Comparison of ENCODE assay signal across 30 mouse cellular contexts in the genomic region with DNA sequence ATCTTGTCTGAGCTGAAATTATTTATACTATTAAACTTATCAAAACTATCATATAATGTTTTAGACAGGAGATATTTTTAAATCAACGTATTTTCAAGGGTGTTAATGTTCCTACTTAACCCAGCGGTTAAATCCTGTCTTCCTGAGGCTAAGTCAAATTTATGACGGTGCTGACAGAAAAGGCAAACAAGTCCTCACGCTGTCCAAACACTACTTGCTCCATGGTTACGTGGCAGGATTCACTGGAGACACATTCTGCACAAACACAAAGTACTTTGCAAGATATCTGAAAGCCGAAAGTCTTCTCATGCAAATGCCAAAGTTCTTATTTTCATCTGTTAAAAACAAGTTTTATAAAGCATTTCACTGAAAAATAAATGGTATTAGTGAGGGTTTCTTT. TPM values are rescaled to one million over a fixed set of nuclear protein-coding genes. Genes with fewer than 3 reads are reported as not detected.
DNase-seq lines count a peak whose midpoint lies in the region; ATAC-seq and TF ChIP-seq lines count a peak whose summit lies in the region.
"Had no signal": no experiment of that assay in that cellular context is flagged by ENCODE, and none has a peak within 500 bp of the region (broad histone marks: within the 10 kb centered on the region; RNA-seq: fewer than 3 reads in every experiment).

No protein-coding gene starts in this region.

- H3K4me2 ChIP-seq in kidney, postnatal 0 days (ENCODE audit: low read length) = no peak overlapping the region
- H3K4me2 ChIP-seq: embryonic facial prominence, embryonic 12.5 days; heart, embryonic 11.5 days; hindbrain, embryonic 12.5 days; limb, embryonic 13.5 days; liver, embryonic 11.5 days; midbrain, embryonic 13.5 days had no signal

- no peak overlapping the region for H3K4me3 ChIP-seq in kidney, postnatal 0 days (replicated peaks; ENCODE audit: low read depth, low read length)
- H3K4me3 ChIP-seq: embryonic facial prominence, embryonic 12.5 days; hindbrain, embryonic 12.5 days; limb, embryonic 13.5 days; megakaryocyte, embryonic 14.5 days; midbrain, embryonic 13.5 days had no signal

- no peaks in the 10 kb centered on the region for H3K36me3 ChIP-seq in kidney, postnatal 0 days (ENCODE audit: insufficient read depth, low read length)
- H3K36me3 ChIP-seq: embryonic facial prominence, embryonic 12.5 days; hindbrain, embryonic 12.5 days; limb, embryonic 13.5 days; midbrain, embryonic 13.5 days had no signal

- H3K27me3 ChIP-seq in kidney, postnatal 0 days (ENCODE audit: insufficient read depth, low read length) = no peaks in the 10 kb centered on the region
- H3K27me3 ChIP-seq: hindbrain, embryonic 12.5 days; megakaryocyte, embryonic 14.5 days; midbrain, embryonic 13.5 days had no signal

- DNase-seq in gastrocnemius, adult 18-20 months (ENCODE audit: low spot score) = peak; percentile 13
- no peak for DNase-seq in gastrocnemius, postnatal 36 days
- DNase-seq in kidney, postnatal 0 days (ENCODE audit: low spot score) = peak; percentile 81
- DNase-seq in kidney, adult 9 months = no peak
- peak; percentile 17 for DNase-seq in urinary bladder, postnatal 14 days (ENCODE audit: low spot score)
- no peak for DNase-seq in urinary bladder, adult 2 months (ENCODE audit: low spot score)
- DNase-seq: adrenal gland, adult 2 months; adrenal gland, postnatal 36 days; cerebellum, adult 18-20 months; cerebellum, postnatal 10 days; heart, adult 11 months; heart, postnatal 36 days; layer of hippocampus, adult 9-11 months; lung, postnatal 4 days; thymus, postnatal 14 days had no signal

- H3K27ac ChIP-seq in kidney, postnatal 0 days = no peak overlapping the region
- H3K27ac ChIP-seq: embryonic facial prominence, embryonic 12.5 days; hindbrain, embryonic 12.5 days; hindbrain, postnatal 0 days; limb, embryonic 13.5 days; midbrain, embryonic 13.5 days had no signal

- H3K9ac ChIP-seq in kidney, postnatal 0 days (ENCODE audit: low read depth, low read length) = no peak overlapping the region
- H3K9ac ChIP-seq: embryonic facial prominence, embryonic 12.5 days; hindbrain, embryonic 12.5 days; limb, embryonic 13.5 days; midbrain, embryonic 13.5 days had no signal

- TF ChIP-seq CTCF in kidney, postnatal 0 days (IDR thresholded peaks at IDR 0.05; ENCODE audit: low read depth) = no peak

- intact Hi-C loops in gastrocnemius, postnatal 36 days (cut with DNase I) = no loop called here

- no peak for ATAC-seq in kidney, postnatal 0 days (replicated peaks; ENCODE audit: low FRiP score, low read depth)
- ATAC-seq in monocyte, adult 5-6 weeks (replicated peaks; ENCODE audit: insufficient number of reproducible peaks, low FRiP score, low TSS enrichment, poor library complexity, severe bottlenecking) = no peak
- ATAC-seq: CD4-positive, CD25-positive, alpha-beta regulatory T cell, adult 4 months; forebrain, embryonic 14.5 days; hindbrain, postnatal 0 days; intestine, postnatal 0 days; midbrain, embryonic 13.5 days had no signal

- no peaks in the 10 kb centered on the region for H3K9me3 ChIP-seq in kidney, postnatal 0 days (replicated peaks; ENCODE audit: low read length)
- H3K9me3 ChIP-seq: embryonic facial prominence, embryonic 12.5 days; hindbrain, embryonic 12.5 days; limb, embryonic 13.5 days; megakaryocyte, embryonic 14.5 days; midbrain, embryonic 13.5 days had no signal

- 0 out of 2 replicates have a peak, but pooled peaks cover 12% of the 10 kb centered on the region for H3K4me1 ChIP-seq in kidney, postnatal 0 days (replicated peaks; ENCODE audit: insufficient read depth, low read length)
- H3K4me1 ChIP-seq: midbrain, embryonic 13.5 days had no signal

- WGBS in kidney, postnatal 0 days = 18% methylated on average over 6 of the region's 6 CpGs

RNA-seq across cellular contexts. Expression of a gene that starts 9.5 kb away (rescaled TPM):
- 1 to 10 TPM; 4.0 to 4.8 TPM for total RNA-seq in gastrocnemius, adult 18-20 months (2021)
- total RNA-seq in gastrocnemius, postnatal 36 days (2021) = 1 to 10 TPM; 4.5 to 9.9 TPM
- 11.1 and 11.9 TPM in 2 replicates for polyA plus RNA-seq in kidney, postnatal 0 days (2015; fragmentation: Nextera tagmentation; extraction: Ambion mirVana)
- polyA plus RNA-seq in urinary bladder, adult 2 months (2012; rRNA removed) = 87.4 and 89.4 TPM in 2 replicates
- 111 to 206 TPM (median 113 TPM) in 3 replicates for total RNA-seq in monocyte, adult 5-6 weeks (2017)

RNA-seq across cellular contexts. Expression of a gene that starts 42.5 kb away (rescaled TPM):
- 1 to 10 TPM; 3.5 to 4.8 TPM for total RNA-seq in gastrocnemius, adult 18-20 months (2021)
- 1 to 10 TPM; 3.5 to 4.1 TPM for total RNA-seq in gastrocnemius, postnatal 36 days (2021)
- 0.09 TPM in 1 of 2 replicates, not detected in the other for polyA plus RNA-seq in kidney, postnatal 0 days (2015; fragmentation: Nextera tagmentation; extraction: Ambion mirVana)
- polyA plus RNA-seq in urinary bladder, adult 2 months (2012; rRNA removed) = 0.15 and 0.28 TPM in 2 replicates
- 0.10 to 0.32 TPM in 2 of 3 replicates, not detected in the other for total RNA-seq in monocyte, adult 5-6 weeks (2017)
- total RNA-seq: common myeloid progenitor, adult 5-6 weeks; left cerebral cortex, adult 18-20 months had no signal
- polyA plus RNA-seq: embryonic facial prominence, embryonic 12.5 days; limb, embryonic 13.5 days; liver, embryonic 11.5 days; small intestine, adult 2 months had no signal

RNA-seq across cellular contexts. Expression of a gene that starts 42.8 kb away (rescaled TPM):
- 10 to 100 TPM in 1 of 2 experiments, 1 to 10 TPM in 1; 8.8 to 10.7 TPM for total RNA-seq in gastrocnemius, adult 18-20 months (2021)
- 1 to 10 TPM; 7.6 to 9.1 TPM for total RNA-seq in gastrocnemius, postnatal 36 days (2021)
- polyA plus RNA-seq in kidney, postnatal 0 days (2015; fragmentation: Nextera tagmentation; extraction: Ambion mirVana) = 4.9 and 5.1 TPM in 2 replicates
- 2.4 and 3.1 TPM in 2 replicates for polyA plus RNA-seq in urinary bladder, adult 2 months (2012; rRNA removed)
- total RNA-seq in monocyte, adult 5-6 weeks (2017) = 3.5 to 6.2 TPM (median 4.4 TPM) in 3 replicates

Comparison
In these comparisons a context has a peak if more than half of its experiments do, and no peak if none do; other contexts are left out.
1. DNase-seq: peak in gastrocnemius, adult 18-20 months (single experiment), kidney, postnatal 0 days (single experiment) and urinary bladder, postnatal 14 days (single experiment); none in gastrocnemius, postnatal 36 days (0 of 2), kidney, adult 9 months (single experiment) and urinary bladder, adult 2 months (single experiment).
2. RNA of a gene that starts 9.5 kb away (total RNA-seq): 111 to 206 TPM in monocyte, adult 5-6 weeks; 4.5 to 9.9 TPM in gastrocnemius, postnatal 36 days and 4.0 to 4.8 TPM in gastrocnemius, adult 18-20 months; every median in the first group is over 10 times any median in the second.